Mouse (Mus musculus) thymus, adult 18-20 months (tissue): ENCODE data around the gene Cxcr1.
"Not testable (repeated sequence)": the region's sequence is repeated elsewhere in the genome, so short reads cannot be mapped to it uniquely, and the experiment has no call there.

ENCODE experiments used
- DNase-seq, 2 experiments: peaks; one replicate each; pipeline ENCODE4 v3.0.0; 2022; ENCODE audit warnings: mixed read lengths in 2 of 2

Gene Cxcr1

GRCm38 (mm10) chr1:74195961-74196360, 1.5 kb upstream of the Cxcr1 start:
- no peak for DNase-seq

GRCm38 (mm10) chr1:74192711-74193110, 1.7 kb downstream of the Cxcr1 start:
- DNase-seq, result no peak

DNA sequence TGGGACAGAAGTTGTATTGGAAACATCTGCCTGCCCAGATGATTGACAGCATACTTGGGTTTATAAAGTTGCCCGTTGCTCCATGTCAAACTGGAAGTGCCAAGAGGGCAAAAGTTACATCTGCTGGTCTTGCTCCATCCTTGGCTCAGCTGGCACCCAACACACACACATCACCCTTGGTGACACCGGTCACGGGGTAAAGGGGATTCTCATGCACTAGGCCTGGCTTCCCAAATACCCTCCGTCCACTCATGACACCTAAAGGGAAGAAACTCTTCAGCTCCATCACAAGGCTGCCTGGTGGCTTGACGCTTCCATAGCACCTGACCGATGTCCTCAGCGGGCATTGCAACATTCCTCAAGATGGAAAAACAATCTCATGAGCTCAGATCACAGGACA, 4.0 kb downstream of the Cxcr1 start:
- no peak for DNase-seq

- no peak for DNase-seq
Measured at GRCm38 (mm10) chr1:74183006-74183405, 11.4 kb downstream of the Cxcr1 start.

DNA sequence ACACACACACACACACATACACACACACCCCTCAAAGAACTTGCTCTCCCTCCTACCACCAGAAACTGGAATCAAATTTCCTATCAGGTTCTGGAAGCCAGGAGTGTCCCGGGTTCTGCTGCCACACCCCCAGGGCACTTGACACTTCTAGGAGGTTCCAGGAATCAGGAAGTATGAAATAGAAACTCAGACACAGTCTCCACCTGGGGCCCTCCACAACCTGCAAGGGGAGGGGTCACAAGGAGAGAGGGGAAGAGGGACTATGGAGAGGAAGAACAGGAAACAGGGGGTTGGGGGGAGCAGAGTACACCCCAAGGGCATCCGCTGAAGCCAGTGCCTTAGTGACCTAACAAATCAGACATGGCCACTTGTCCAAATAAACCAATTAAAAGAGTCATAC, 13.0 kb downstream of the Cxcr1 start:
- DNase-seq, result no peak

GRCm38 (mm10) chr1:74179624-74180408, 14.6 kb downstream of the Cxcr1 start:
- DNase-seq, result no peak

GRCm38 (mm10) chr1:74178618-74179017, 15.8 kb downstream of the Cxcr1 start:
- DNase-seq, result no peak

DNA sequence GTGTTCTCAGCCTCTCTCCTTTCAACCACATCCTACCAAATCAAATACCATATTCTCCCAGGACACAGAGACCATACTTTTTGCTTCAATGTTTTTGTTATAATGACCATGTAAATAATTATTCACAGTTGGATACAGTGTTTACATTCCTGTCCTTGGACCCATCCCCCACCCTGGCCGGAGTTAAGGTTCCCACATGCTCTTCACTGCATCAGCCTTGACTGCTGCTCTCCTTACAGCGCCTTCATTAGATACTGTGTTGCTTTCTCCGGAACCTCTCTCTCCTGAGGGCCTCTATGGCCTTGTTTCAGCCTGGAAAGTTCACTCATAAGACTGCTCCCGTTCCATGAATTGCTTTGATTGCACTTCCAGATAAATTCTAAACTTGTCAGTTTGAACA, 18.7 kb downstream of the Cxcr1 start:
- no peak for DNase-seq

GRCm38 (mm10) chr1:74172722-74173121, 21.7 kb downstream of the Cxcr1 start:
- DNase-seq, result no peak

- no peak for DNase-seq
Measured at GRCm38 (mm10) chr1:74169721-74170120, 24.7 kb downstream of the Cxcr1 start.

- no peak for DNase-seq
Measured at GRCm38 (mm10) chr1:74167136-74167535, 27.3 kb downstream of the Cxcr1 start.

GRCm38 (mm10) chr1:74160036-74160435, 34.4 kb downstream of the Cxcr1 start:
- DNase-seq, result no peak

- DNase-seq, result not testable (repeated sequence)
Measured at GRCm38 (mm10) chr1:74159613-74160012, 34.8 kb downstream of the Cxcr1 start.

- DNase-seq, result no peak
Measured at GRCm38 (mm10) chr1:74156381-74156910, 38.0 kb downstream of the Cxcr1 start.

GRCm38 (mm10) chr1:74155435-74156012, 38.9 kb downstream of the Cxcr1 start:
- DNase-seq, result no peak

GRCm38 (mm10) chr1:74153461-74154184, 40.8 kb downstream of the Cxcr1 start, which contains the start of gene Cxcr2:
Gene Cxcr2, plus strand, starts transcription at chr1:74153989.
- no peak for DNase-seq

DNA sequence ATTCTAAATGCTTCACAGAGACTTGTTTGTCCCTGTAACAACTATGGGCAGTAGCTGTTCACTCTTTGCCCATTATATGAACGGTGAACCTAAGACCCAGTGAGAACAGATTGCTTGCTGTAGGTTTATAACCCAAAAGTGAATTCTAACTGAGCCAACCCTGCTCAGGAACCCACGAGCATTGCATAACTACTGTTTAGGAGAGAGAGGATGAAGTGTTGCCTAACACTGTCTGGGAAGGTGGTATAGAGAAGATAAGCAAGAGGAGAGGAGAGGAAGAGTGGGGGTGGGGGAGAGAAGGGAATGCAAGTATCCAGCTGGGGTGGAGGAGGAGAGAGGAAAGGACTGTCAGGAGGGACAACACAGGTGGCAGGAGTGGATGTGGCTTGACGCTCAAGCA, 43.3 kb downstream of the Cxcr1 start:
- DNase-seq, result no peak

GRCm38 (mm10) chr1:74150101-74150500, 44.3 kb downstream of the Cxcr1 start:
- DNase-seq, result no peak

- DNase-seq, result no peak
Measured at GRCm38 (mm10) chr1:74149106-74149885, 45.1 kb downstream of the Cxcr1 start.
